Mouse (Mus musculus): Measurements from ENCODE around the gene Sh3kbp1. TPM values are rescaled to one million over a fixed set of nuclear protein-coding genes. Genes with fewer than 3 reads are reported as not detected.

Gene Sh3kbp1
- polyA plus RNA-seq, 1 experiment from 2014 or later = 31.4 TPM

GRCm38 (mm10) chrX:159912061-159912460 is 285.0 kb downstream of the Sh3kbp1 start:
- H3K9me3 ChIP-seq (ENCODE audit: control insufficient read depth, low read length) = no peaks in the 10 kb centered on the region
- H3K27ac ChIP-seq (ENCODE audit: low read depth, low read length) = no peak overlapping the region
- H3K9ac ChIP-seq (ENCODE audit: low read depth, low read length) = no peak overlapping the region
- no peak for DNase-seq (ENCODE audit: low spot score)
- no peaks in the 10 kb centered on the region for H3K36me3 ChIP-seq (ENCODE audit: control insufficient read depth, insufficient read depth, low read length)
- 83% methylated on average over 3 of the region's 3 CpGs for WGBS
- H3K4me1 ChIP-seq (replicated peaks; ENCODE audit: control insufficient read depth, insufficient read depth, low read length) = no peaks in the 10 kb centered on the region
- H3K4me2 ChIP-seq (replicated peaks; ENCODE audit: low read depth, low read length) = no peak overlapping the region
- ATAC-seq (ENCODE audit: low FRiP score) = no peak
- H3K4me3 ChIP-seq (ENCODE audit: low read depth, low read length) = no peak overlapping the region
- H3K27me3 ChIP-seq (ENCODE audit: control insufficient read depth, insufficient read depth, low read length) = 0 out of 2 replicates have a peak, but pooled peaks cover 3% of the 10 kb centered on the region

- DNase-seq (ENCODE audit: low spot score) (no peak), ATAC-seq (ENCODE audit: low FRiP score) (no peak)
- H3K9me3 ChIP-seq (ENCODE audit: control insufficient read depth, low read length) = no peaks in the 10 kb centered on the region
- H3K36me3 ChIP-seq (ENCODE audit: control insufficient read depth, insufficient read depth, low read length) = no peaks in the 10 kb centered on the region
- no peak overlapping the region for H3K27ac ChIP-seq (ENCODE audit: low read depth, low read length)
- H3K9ac ChIP-seq (ENCODE audit: low read depth, low read length) = no peak overlapping the region
- no peaks in the 10 kb centered on the region for H3K4me1 ChIP-seq (replicated peaks; ENCODE audit: control insufficient read depth, insufficient read depth, low read length)
- no peak overlapping the region for H3K4me2 ChIP-seq (replicated peaks; ENCODE audit: low read depth, low read length)
- no peak overlapping the region for H3K4me3 ChIP-seq (ENCODE audit: low read depth, low read length)
- 28% methylated on average over 3 of the region's 3 CpGs for WGBS
- no peaks in the 10 kb centered on the region for H3K27me3 ChIP-seq (ENCODE audit: control insufficient read depth, insufficient read depth, low read length)
Measured at GRCm38 (mm10) chrX:159913489-159913888, 286.4 kb downstream of the Sh3kbp1 start.

- DNase-seq (ENCODE audit: low spot score) = no peak
- 76% methylated on average over 1 of the region's 1 CpGs for WGBS
- no peak overlapping the region for H3K27ac ChIP-seq (ENCODE audit: low read depth, low read length)
- ATAC-seq (ENCODE audit: low FRiP score) = no peak
- H3K36me3 ChIP-seq (ENCODE audit: control insufficient read depth, insufficient read depth, low read length) = no peaks in the 10 kb centered on the region
- no peaks in the 10 kb centered on the region for H3K4me1 ChIP-seq (replicated peaks; ENCODE audit: control insufficient read depth, insufficient read depth, low read length)
- H3K27me3 ChIP-seq (ENCODE audit: control insufficient read depth, insufficient read depth, low read length) = no peaks in the 10 kb centered on the region
- H3K4me3 ChIP-seq (ENCODE audit: low read depth, low read length) = no peak overlapping the region
- no peak overlapping the region for H3K9ac ChIP-seq (ENCODE audit: low read depth, low read length)
- no peak overlapping the region for H3K4me2 ChIP-seq (replicated peaks; ENCODE audit: low read depth, low read length)
- H3K9me3 ChIP-seq (ENCODE audit: control insufficient read depth, low read length) = no peaks in the 10 kb centered on the region
Measured at GRCm38 (mm10) chrX:159915125-159915524, 288.1 kb downstream of the Sh3kbp1 start.

- Histone ChIP-seq H3K4me3 (ENCODE audit: low read depth, low read length) (no peak overlapping the region), H3K9ac (ENCODE audit: low read depth, low read length) (no peak overlapping the region), H3K4me2 (replicated peaks; ENCODE audit: low read depth, low read length) (no peak overlapping the region), H3K27me3 (ENCODE audit: control insufficient read depth, insufficient read depth, low read length) (peaks cover 4% of the 10 kb centered on the region; the same call in 1 of the 2 replicates), H3K27ac (ENCODE audit: low read depth, low read length) (no peak overlapping the region), H3K36me3 (ENCODE audit: control insufficient read depth, insufficient read depth, low read length) (no peaks in the 10 kb centered on the region), H3K4me1 (replicated peaks; ENCODE audit: control insufficient read depth, insufficient read depth, low read length) (no peaks in the 10 kb centered on the region), H3K9me3 (ENCODE audit: control insufficient read depth, low read length) (no peaks in the 10 kb centered on the region)
- 82% methylated on average over 6 of the region's 6 CpGs for WGBS
- ATAC-seq (ENCODE audit: low FRiP score) (no peak), DNase-seq (ENCODE audit: low spot score) (no peak)
Measured at GRCm38 (mm10) chrX:159924759-159925158, 297.7 kb downstream of the Sh3kbp1 start.

- WGBS = 75% methylated on average over 5 of the region's 5 CpGs
- no peaks in the 10 kb centered on the region for H3K36me3 ChIP-seq (ENCODE audit: control insufficient read depth, insufficient read depth, low read length)
- no peak overlapping the region for H3K9ac ChIP-seq (ENCODE audit: low read depth, low read length)
- no peak for ATAC-seq (ENCODE audit: low FRiP score)
- no peak overlapping the region for H3K4me2 ChIP-seq (replicated peaks; ENCODE audit: low read depth, low read length)
- no peaks in the 10 kb centered on the region for H3K9me3 ChIP-seq (ENCODE audit: control insufficient read depth, low read length)
- H3K4me1 ChIP-seq (replicated peaks; ENCODE audit: control insufficient read depth, insufficient read depth, low read length) = no peaks in the 10 kb centered on the region
- peaks cover 4% of the 10 kb centered on the region; the same call in 1 of the 2 replicates for H3K27me3 ChIP-seq (ENCODE audit: control insufficient read depth, insufficient read depth, low read length)
- H3K27ac ChIP-seq (ENCODE audit: low read depth, low read length) = no peak overlapping the region
- no peak for DNase-seq (ENCODE audit: low spot score)
- H3K4me3 ChIP-seq (ENCODE audit: low read depth, low read length) = no peak overlapping the region
Measured at GRCm38 (mm10) chrX:159928165-159928564, 301.1 kb downstream of the Sh3kbp1 start.

GRCm38 (mm10) chrX:159928834-159929233 is 301.8 kb downstream of the Sh3kbp1 start:
- DNase-seq (ENCODE audit: low spot score) (no peak), ATAC-seq (ENCODE audit: low FRiP score) (no peak)
- Histone ChIP-seq H3K4me1 (replicated peaks; ENCODE audit: control insufficient read depth, insufficient read depth, low read length) (no peaks in the 10 kb centered on the region), H3K9ac (ENCODE audit: low read depth, low read length) (no peak overlapping the region), H3K36me3 (ENCODE audit: control insufficient read depth, insufficient read depth, low read length) (no peaks in the 10 kb centered on the region), H3K4me2 (replicated peaks; ENCODE audit: low read depth, low read length) (no peak overlapping the region), H3K27me3 (ENCODE audit: control insufficient read depth, insufficient read depth, low read length) (no peaks in the 10 kb centered on the region; the same call in 1 of the 2 replicates), H3K27ac (ENCODE audit: low read depth, low read length) (no peak overlapping the region), H3K9me3 (ENCODE audit: control insufficient read depth, low read length) (no peaks in the 10 kb centered on the region), H3K4me3 (ENCODE audit: low read depth, low read length) (no peak overlapping the region)
- WGBS = 92% methylated on average over 3 of the region's 3 CpGs

GRCm38 (mm10) chrX:159932027-159932426 is 305.0 kb downstream of the Sh3kbp1 start:
- Histone ChIP-seq H3K36me3 (ENCODE audit: control insufficient read depth, insufficient read depth, low read length) (no peaks in the 10 kb centered on the region), H3K27me3 (ENCODE audit: control insufficient read depth, insufficient read depth, low read length) (no peaks in the 10 kb centered on the region; the same call in 1 of the 2 replicates), H3K4me2 (replicated peaks; ENCODE audit: low read depth, low read length) (no peak overlapping the region), H3K9me3 (ENCODE audit: control insufficient read depth, low read length) (no peaks in the 10 kb centered on the region), H3K9ac (ENCODE audit: low read depth, low read length) (no peak overlapping the region), H3K27ac (ENCODE audit: low read depth, low read length) (no peak overlapping the region), H3K4me3 (ENCODE audit: low read depth, low read length) (no peak overlapping the region), H3K4me1 (replicated peaks; ENCODE audit: control insufficient read depth, insufficient read depth, low read length) (no peaks in the 10 kb centered on the region)
- 92% methylated on average over 1 of the region's 1 CpGs for WGBS
- ATAC-seq (ENCODE audit: low FRiP score) (no peak), DNase-seq (ENCODE audit: low spot score) (no peak)

GRCm38 (mm10) chrX:159942569-159942968 is 315.5 kb downstream of the Sh3kbp1 start:
- no peak overlapping the region for H3K27ac ChIP-seq (ENCODE audit: low read depth, low read length)
- H3K4me2 ChIP-seq (replicated peaks; ENCODE audit: low read depth, low read length) = no peak overlapping the region
- no peaks in the 10 kb centered on the region for H3K9me3 ChIP-seq (ENCODE audit: control insufficient read depth, low read length)
- H3K27me3 ChIP-seq (ENCODE audit: control insufficient read depth, insufficient read depth, low read length) = no peaks in the 10 kb centered on the region
- ATAC-seq (ENCODE audit: low FRiP score) (no peak), DNase-seq (ENCODE audit: low spot score) (no peak)
- no peak overlapping the region for H3K4me3 ChIP-seq (ENCODE audit: low read depth, low read length)
- H3K9ac ChIP-seq (ENCODE audit: low read depth, low read length) = no peak overlapping the region
- H3K36me3 ChIP-seq (ENCODE audit: control insufficient read depth, insufficient read depth, low read length) = no peaks in the 10 kb centered on the region
- WGBS = 85% methylated on average over 2 of the region's 2 CpGs
- no peaks in the 10 kb centered on the region for H3K4me1 ChIP-seq (replicated peaks; ENCODE audit: control insufficient read depth, insufficient read depth, low read length)

- Histone ChIP-seq H3K4me1 (replicated peaks; ENCODE audit: control insufficient read depth, insufficient read depth, low read length) (no peaks in the 10 kb centered on the region), H3K9ac (ENCODE audit: low read depth, low read length) (no peak overlapping the region), H3K27ac (ENCODE audit: low read depth, low read length) (no peak overlapping the region), H3K27me3 (ENCODE audit: control insufficient read depth, insufficient read depth, low read length) (peaks cover 4% of the 10 kb centered on the region; the same call in 1 of the 2 replicates), H3K9me3 (ENCODE audit: control insufficient read depth, low read length) (no peaks in the 10 kb centered on the region), H3K36me3 (ENCODE audit: control insufficient read depth, insufficient read depth, low read length) (no peaks in the 10 kb centered on the region), H3K4me2 (replicated peaks; ENCODE audit: low read depth, low read length) (no peak overlapping the region), H3K4me3 (ENCODE audit: low read depth, low read length) (no peak overlapping the region)
- DNase-seq (ENCODE audit: low spot score) (no peak), ATAC-seq (ENCODE audit: low FRiP score) (no peak)
- WGBS = 78% methylated on average over 1 of the region's 1 CpGs
Measured at GRCm38 (mm10) chrX:159943586-159943985, 316.5 kb downstream of the Sh3kbp1 start.

Measured in hindbrain, embryonic 11.5 days (tissue).